Mouse (Mus musculus) midbrain, embryonic 10.5 days (tissue): ENCODE results near the gene Plekho2. TPM values are rescaled to one million over a fixed set of nuclear protein-coding genes. Genes with fewer than 3 reads are reported as not detected.

Source experiments
- DNase-seq: peaks from one replicate; pipeline ENCODE4 v3.0.0-alpha.2; 2017; ENCODE audit warnings: low spot score
- H3K27ac ChIP-seq: fragments of 300-500 bp; sonication (generic); replicated peaks from 2 replicates; pipeline ENCODE4 v1.5.1; 2016; ENCODE audit warnings: mild to moderate bottlenecking
- H3K27me3 ChIP-seq: fragments of 300-500 bp; sonication (generic); 2 replicates; pipeline ENCODE4 v1.6.1; 2016; ENCODE audit warnings: low read depth, mild to moderate bottlenecking; ENCODE audit not compliant: poor library complexity, severe bottlenecking
- H3K36me3 ChIP-seq: fragments of 300-500 bp; sonication (generic); 2 replicates; pipeline ENCODE4 v1.6.1; 2016; ENCODE audit warnings: mild to moderate bottlenecking, moderate library complexity
- H3K4me1 ChIP-seq: fragments of 300-500 bp; sonication (generic); 2 replicates; pipeline ENCODE4 v1.6.1; 2016
- H3K4me3 ChIP-seq: fragments of 300-500 bp; sonication (generic); 2 replicates; pipeline ENCODE4 v1.5.1; 2016; ENCODE audit warnings: mild to moderate bottlenecking, moderate library complexity
- H3K9me3 ChIP-seq: fragments of 300-500 bp; sonication (generic); replicated peaks from 2 replicates; pipeline ENCODE4 v1.6.1; 2016; ENCODE audit warnings: mild to moderate bottlenecking
- WGBS: fragments of 180-500 bp; shearing (Covaris S2); methylation state at CpG from one replicate; pipeline ENCODE4 v1.1.7; 2016; 5-methylcytosine and 5-hydroxymethylcytosine counted together
- polyA plus RNA-seq: library from polyadenylated mRNA; unstranded; fragments of >200 nt; fragmentation: Nextera tagmentation; extraction: Ambion mirVana; gene quantifications from 2 replicates; pipeline ENCODE4 v1.2.1, GENCODE M21; 2016

Plekho2 gene
- polyA plus RNA-seq, 1 experiment from 2014 or later = 13.4 TPM

GRCm38 (mm10) chr9:65578801-65579249 is 1.0 kb downstream of the Plekho2 start:
- H3K4me3 ChIP-seq = peak overlapping the region; percentile 72
- H3K27me3 ChIP-seq = 0 out of 2 replicates have a peak, but pooled peaks cover 5% of the 10 kb centered on the region
- no peaks in the 10 kb centered on the region for H3K36me3 ChIP-seq
- no peak for DNase-seq
- peaks cover 58% of the 10 kb centered on the region for H3K4me1 ChIP-seq
- no peak overlapping the region for H3K27ac ChIP-seq
- H3K9me3 ChIP-seq = no peaks in the 10 kb centered on the region
- 64% methylated on average over 9 of the region's 9 CpGs for WGBS

- no peak overlapping the region; the same call in 1 of the 2 replicates for H3K27ac ChIP-seq
- peaks cover 3% of the 10 kb centered on the region for H3K36me3 ChIP-seq
- H3K4me1 ChIP-seq = peaks cover 55% of the 10 kb centered on the region
- 92% methylated on average over 4 of the region's 4 CpGs for WGBS
- 0 out of 2 replicates have a peak, but pooled peaks cover 5% of the 10 kb centered on the region for H3K27me3 ChIP-seq
- no peak overlapping the region for H3K4me3 ChIP-seq
- H3K9me3 ChIP-seq = no peaks in the 10 kb centered on the region
- no peak for DNase-seq
Observed at GRCm38 (mm10) chr9:65577511-65578196, 2.2 kb downstream of the Plekho2 start.

DNA sequence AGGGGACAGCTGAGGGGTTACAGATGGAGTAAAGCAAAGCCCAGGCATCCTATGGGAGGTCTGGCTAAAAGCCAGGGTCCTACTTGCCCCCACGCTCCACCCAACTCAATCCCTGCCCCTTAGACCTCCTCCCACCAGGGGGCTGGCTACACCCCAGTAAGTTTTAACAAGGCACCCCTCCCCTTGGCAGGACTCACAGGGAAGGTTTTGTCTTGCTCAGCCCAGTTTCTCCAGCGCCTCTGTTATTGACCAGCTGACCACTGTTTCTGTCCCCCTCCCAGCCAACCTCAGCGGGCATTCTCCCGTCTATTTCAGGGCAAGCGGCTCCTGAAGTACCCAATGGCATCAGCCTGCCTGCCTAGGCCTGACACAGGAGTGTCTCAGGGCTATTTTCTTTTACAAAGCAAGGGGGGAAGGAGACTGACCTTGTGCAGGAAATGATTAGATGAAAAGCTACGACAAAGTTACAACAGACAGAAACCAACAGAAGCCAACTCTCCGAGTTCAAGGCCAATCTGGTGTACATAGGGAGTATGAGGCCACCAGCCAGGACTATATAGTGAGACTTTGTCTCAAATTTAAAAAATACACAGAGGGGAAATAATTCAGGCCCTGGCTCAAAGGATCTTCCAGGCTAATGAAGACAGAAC is 2.9 kb downstream of the Plekho2 start:
- DNase-seq = no peak
- 36% methylated on average over 7 of the region's 7 CpGs for WGBS
- H3K4me1 ChIP-seq = peaks cover 55% of the 10 kb centered on the region
- peaks cover 10% of the 10 kb centered on the region for H3K36me3 ChIP-seq
- H3K9me3 ChIP-seq = no peaks in the 10 kb centered on the region
- peak overlapping the region; percentile 57; the same call in 1 of the 2 replicates for H3K27ac ChIP-seq
- H3K27me3 ChIP-seq = 0 out of 2 replicates have a peak, but pooled peaks cover 5% of the 10 kb centered on the region
- no peak overlapping the region for H3K4me3 ChIP-seq

DNA sequence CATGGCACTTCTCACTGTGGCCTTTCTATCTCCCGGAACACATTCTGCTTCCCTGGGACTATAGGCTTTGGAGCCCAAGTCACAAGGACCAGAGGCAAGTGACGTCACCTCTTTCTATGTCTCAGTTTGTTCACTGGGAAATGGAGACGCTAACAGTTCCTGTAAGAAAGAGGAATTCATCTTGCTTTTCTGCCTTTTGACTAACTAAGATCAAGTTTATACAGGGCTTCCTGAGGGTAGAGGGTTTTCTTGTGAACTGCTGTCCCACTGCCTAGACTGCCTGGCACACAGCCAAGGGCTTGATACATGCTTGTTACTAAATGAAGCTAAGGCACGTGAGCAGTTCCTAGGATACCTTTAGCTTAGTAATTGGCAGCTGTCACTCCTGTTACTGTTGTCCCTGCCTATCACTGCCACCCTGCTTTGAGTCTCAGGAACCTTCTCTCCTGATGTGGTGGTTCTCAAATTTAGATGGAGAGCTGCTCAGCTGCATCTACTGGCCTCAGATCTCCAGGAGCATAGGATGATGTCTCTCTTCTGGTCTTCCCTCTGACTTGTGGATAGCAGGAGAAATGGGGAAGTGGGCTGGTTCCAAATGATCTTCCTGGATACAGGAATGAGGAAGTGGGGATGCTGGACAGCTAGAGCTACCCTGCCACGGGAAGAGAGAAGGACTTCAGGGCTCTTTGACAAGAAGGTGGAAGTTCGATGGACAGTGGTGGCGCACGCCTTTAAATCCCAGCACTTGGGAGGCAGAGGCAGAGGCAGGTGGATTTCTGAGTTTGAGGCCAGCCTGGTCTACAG is 4.2 kb downstream of the Plekho2 start:
- Histone ChIP-seq H3K27ac (no peak overlapping the region), H3K4me3 (no peak overlapping the region), H3K9me3 (no peaks in the 10 kb centered on the region), H3K27me3 (0 out of 2 replicates have a peak, but pooled peaks cover 5% of the 10 kb centered on the region), H3K36me3 (peaks cover 16% of the 10 kb centered on the region), H3K4me1 (peaks cover 50% of the 10 kb centered on the region)
- 85% methylated on average over 8 of the region's 8 CpGs for WGBS
- DNase-seq = no peak

DNA sequence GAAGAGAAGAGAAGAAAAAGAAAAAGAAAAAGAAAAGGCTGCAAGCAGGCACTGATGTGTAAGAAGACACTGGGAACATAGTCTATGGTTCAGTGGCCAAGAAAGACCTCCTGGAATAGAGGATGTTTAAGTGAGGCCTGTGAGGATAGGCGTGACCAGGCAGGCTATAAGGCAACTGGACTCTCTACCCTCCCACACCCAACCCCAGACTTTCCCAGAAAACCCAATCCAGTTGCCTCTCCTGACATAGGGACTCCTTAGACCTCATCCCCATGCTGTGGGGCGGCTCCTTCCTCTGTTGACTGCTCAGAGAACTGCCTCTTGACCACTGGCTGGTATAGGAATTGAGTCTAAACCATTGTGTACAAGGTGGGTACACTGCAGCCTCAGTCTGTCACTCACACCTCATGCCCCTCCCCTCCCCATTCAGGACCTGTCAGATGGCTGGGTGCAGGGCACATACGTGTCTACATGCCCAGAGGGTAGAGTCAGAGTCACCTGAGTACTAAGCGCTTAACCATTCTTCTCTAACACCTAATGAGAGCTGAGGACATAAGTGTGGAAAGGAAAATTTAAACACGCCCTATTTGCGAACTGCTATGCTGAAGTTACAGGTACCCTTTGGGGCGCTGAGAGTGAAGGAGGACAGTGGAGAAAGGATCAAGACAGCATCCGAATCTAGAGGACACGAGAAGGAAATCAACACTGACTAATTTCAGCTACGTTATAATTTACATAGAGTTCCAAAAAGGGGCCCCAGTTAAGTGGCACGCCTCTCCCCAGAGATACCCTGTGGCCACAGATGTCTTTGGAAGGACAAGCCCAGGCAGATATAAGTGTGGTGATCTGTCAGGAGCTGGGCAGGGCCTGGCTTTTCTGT is 5.1 kb downstream of the Plekho2 start:
- Histone ChIP-seq H3K4me1 (peaks cover 43% of the 10 kb centered on the region), H3K9me3 (no peaks in the 10 kb centered on the region), H3K27me3 (0 out of 2 replicates have a peak, but pooled peaks cover 5% of the 10 kb centered on the region), H3K36me3 (peaks cover 16% of the 10 kb centered on the region), H3K27ac (no peak overlapping the region), H3K4me3 (no peak overlapping the region)
- no peak for DNase-seq
- WGBS = 82% methylated on average over 11 of the region's 11 CpGs

DNA sequence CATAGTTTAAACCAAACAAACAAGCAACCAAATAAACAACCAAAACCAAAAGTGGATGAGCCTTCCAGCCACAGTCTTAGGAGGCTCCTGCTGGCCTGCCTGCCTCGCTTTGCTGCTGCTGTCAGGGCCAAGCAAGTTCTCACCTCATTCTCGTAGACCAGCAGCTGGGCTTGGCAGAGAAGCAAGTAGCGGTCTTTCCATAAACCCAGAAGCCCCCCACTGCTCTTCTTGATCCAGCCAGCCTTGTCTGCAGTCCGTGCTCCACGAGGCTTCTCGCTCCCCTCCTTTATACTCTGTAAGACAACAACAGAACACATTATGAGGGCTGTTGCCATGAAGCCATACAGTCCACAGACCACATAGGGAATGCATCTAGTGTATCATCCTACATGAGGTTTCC is 7.0 kb downstream of the Plekho2 start:
- Histone ChIP-seq H3K27me3 (no peaks in the 10 kb centered on the region), H3K27ac (no peak overlapping the region), H3K9me3 (no peaks in the 10 kb centered on the region), H3K4me1 (peaks cover 25% of the 10 kb centered on the region), H3K4me3 (no peak overlapping the region), H3K36me3 (peaks cover 33% of the 10 kb centered on the region)
- no peak for DNase-seq
- 87% methylated on average over 6 of the region's 6 CpGs for WGBS

GRCm38 (mm10) chr9:65569491-65569971 is 10.3 kb downstream of the Plekho2 start:
- H3K36me3 ChIP-seq = peaks cover 57% of the 10 kb centered on the region
- WGBS = 85% methylated on average over 6 of the region's 6 CpGs
- no peaks in the 10 kb centered on the region for H3K4me1 ChIP-seq
- no peak overlapping the region for H3K27ac ChIP-seq
- no peaks in the 10 kb centered on the region for H3K9me3 ChIP-seq
- H3K4me3 ChIP-seq = no peak overlapping the region
- H3K27me3 ChIP-seq = no peaks in the 10 kb centered on the region
- no peak for DNase-seq

DNA sequence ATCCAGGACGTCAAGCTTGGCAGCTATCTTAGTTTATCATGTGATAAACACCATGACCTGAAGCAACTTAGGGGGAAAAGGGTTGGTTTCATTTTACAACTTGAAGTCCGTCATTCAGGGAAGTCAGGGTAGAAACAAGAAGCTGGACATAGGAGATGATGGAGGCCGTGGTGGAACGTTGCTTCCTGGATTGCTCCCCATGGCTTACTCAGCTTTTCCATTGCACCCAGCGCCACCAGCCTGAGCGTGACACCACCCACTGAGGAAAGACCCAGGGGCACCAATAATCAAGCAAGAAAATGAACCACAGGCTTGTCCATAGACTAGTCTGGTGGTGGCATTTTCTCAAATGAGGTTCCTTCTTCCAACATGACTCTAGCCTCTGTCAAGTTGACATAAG is 11.1 kb downstream of the Plekho2 start:
- Histone ChIP-seq H3K36me3 (peaks cover 64% of the 10 kb centered on the region), H3K4me1 (no peaks in the 10 kb centered on the region), H3K9me3 (no peaks in the 10 kb centered on the region), H3K27ac (no peak overlapping the region), H3K27me3 (no peaks in the 10 kb centered on the region), H3K4me3 (no peak overlapping the region)
- DNase-seq = no peak
- WGBS = 94% methylated on average over 6 of the region's 6 CpGs

DNA sequence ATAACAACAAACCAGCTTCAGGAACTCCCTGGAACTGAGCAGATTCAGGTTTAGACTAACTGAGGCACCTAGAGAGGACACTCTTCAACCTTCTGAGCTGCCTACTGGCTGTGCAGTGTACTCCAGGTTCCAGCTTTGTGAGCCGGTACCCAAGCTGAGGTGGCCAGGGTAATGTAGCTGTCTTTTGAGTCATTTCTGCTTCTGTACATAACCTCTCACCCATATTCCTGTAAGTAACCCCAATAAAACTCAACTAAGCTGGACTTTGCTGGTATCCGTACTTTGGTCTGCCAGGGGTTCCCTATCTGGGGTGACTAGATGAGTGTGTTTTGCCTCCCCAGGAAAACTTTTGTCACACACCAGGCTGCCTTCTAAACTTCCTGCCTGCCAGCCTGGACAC is 15.1 kb downstream of the Plekho2 start:
- 91% methylated on average over 2 of the region's 2 CpGs for WGBS
- H3K4me1 ChIP-seq = peaks cover 21% of the 10 kb centered on the region
- H3K27ac ChIP-seq = no peak overlapping the region
- H3K9me3 ChIP-seq = no peaks in the 10 kb centered on the region
- H3K36me3 ChIP-seq = peaks cover 69% of the 10 kb centered on the region
- H3K4me3 ChIP-seq = no peak overlapping the region
- DNase-seq = no peak
- no peaks in the 10 kb centered on the region for H3K27me3 ChIP-seq

- no peak overlapping the region for H3K4me3 ChIP-seq
- no peaks in the 10 kb centered on the region for H3K9me3 ChIP-seq
- H3K27ac ChIP-seq = peak overlapping the region; percentile 82; the same call in 1 of the 2 replicates
- peaks cover 21% of the 10 kb centered on the region for H3K4me1 ChIP-seq
- peaks cover 69% of the 10 kb centered on the region for H3K36me3 ChIP-seq
- 91% methylated on average over 5 of the region's 5 CpGs for WGBS
- no peak for DNase-seq
- no peaks in the 10 kb centered on the region for H3K27me3 ChIP-seq
Observed at GRCm38 (mm10) chr9:65563073-65563472, 16.8 kb downstream of the Plekho2 start.

- Histone ChIP-seq H3K9me3 (no peaks in the 10 kb centered on the region), H3K4me3 (no peak overlapping the region), H3K27ac (peak overlapping the region; percentile 82), H3K36me3 (peaks cover 74% of the 10 kb centered on the region), H3K27me3 (no peaks in the 10 kb centered on the region), H3K4me1 (peaks cover 21% of the 10 kb centered on the region)
- DNase-seq = peak; percentile 47
- 42% methylated on average over 4 of the region's 4 CpGs for WGBS
Observed at GRCm38 (mm10) chr9:65562081-65562506, 17.7 kb downstream of the Plekho2 start.

DNA sequence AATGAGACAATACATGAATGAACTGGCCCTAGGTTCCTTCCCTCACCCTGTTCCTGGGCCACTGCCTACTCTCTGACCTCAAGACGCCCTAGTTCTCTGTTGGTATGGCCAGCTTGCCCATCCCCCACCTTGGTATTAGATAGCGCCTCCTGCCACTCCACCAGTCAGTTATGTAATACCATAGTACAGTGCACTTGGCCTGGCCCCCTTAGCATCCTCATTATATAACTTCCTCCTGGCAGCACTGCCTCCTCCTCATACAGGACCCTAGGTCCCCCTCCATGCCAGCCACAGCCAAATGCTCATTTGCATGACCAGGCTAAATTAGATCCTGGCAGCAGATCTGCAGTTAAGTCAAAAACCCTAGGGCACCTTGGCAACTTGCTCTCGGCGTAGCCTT is 18.8 kb downstream of the Plekho2 start:
- Histone ChIP-seq H3K4me3 (no peak overlapping the region), H3K27me3 (no peaks in the 10 kb centered on the region), H3K27ac (peak overlapping the region; percentile 82), H3K4me1 (peaks cover 21% of the 10 kb centered on the region), H3K36me3 (peaks cover 78% of the 10 kb centered on the region), H3K9me3 (no peaks in the 10 kb centered on the region)
- 91% methylated on average over 4 of the region's 4 CpGs for WGBS
- DNase-seq = no peak
